Mouse (Mus musculus) cortical plate, adult 2 months (tissue): ENCODE measurements around the gene Bmp2k.

Experiments used
- CTCF ChIP-seq: fragments of 200-500 bp; IDR thresholded peaks from 2 replicates; pipeline ENCODE4 v1.5.1; 2011; ENCODE audit warnings: mild to moderate bottlenecking, control low read depth, low read length; ENCODE audit not compliant: insufficient read depth; ENCODE audit errors: extremely low read depth
- POLR2A ChIP-seq: fragments of 200-500 bp; IDR thresholded peaks from 2 replicates; pipeline ENCODE4 v1.6.1; 2011; ENCODE audit warnings: mild to moderate bottlenecking, low read length, control low read depth; ENCODE audit not compliant: insufficient read depth; ENCODE audit errors: extremely low read depth

GRCm38 (mm10) chr5:96970472-96970848 is 27.0 kb upstream of the Bmp2k start:
- TF ChIP-seq CTCF, result no peak
- no peak for TF ChIP-seq POLR2A
